Mouse (Mus musculus) heart, adult 2 months (tissue): ENCODE measurements around the gene Olfr1324.

Source experiments
- CTCF ChIP-seq: fragments of 200-600 bp; IDR thresholded peaks from 2 replicates; pipeline ENCODE4 v1.8.1; 2022; ENCODE audit warnings: antibody characterized with exemption, mild to moderate bottlenecking, moderate library complexity
- POLR2A ChIP-seq: fragments of 200-500 bp; IDR thresholded peaks from 2 replicates; pipeline ENCODE4 v1.6.1; 2011; ENCODE audit warnings: mild to moderate bottlenecking, low read depth, low read length, control low read depth; ENCODE audit not compliant: insufficient read depth

DNA sequence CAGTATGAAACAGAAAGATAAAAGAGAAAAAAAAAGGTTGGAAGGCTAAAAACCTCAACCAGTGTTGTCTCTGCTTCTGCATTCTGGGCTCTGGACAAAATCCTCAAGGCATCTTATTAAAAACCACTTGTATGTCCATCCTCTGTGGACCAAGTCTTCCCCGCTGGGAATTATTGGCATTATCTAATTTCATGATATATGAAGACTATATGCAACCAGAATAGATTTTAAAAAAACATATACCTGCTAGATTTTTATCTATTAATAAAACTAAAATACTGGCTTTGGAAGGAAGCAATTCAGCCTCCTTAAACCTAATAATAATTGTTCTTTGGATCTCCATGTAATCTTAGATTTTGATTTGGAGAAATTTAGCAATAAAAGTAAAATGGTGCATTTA, at the start of gene Olfr1324:
- TF ChIP-seq CTCF: no peak
- TF ChIP-seq POLR2A: no peak
